Mouse (Mus musculus) ES-E14 (cell line): ENCODE results near the gene Pwwp2b. TPM values are rescaled to one million over a fixed set of nuclear protein-coding genes. Genes with fewer than 3 reads are reported as not detected.

Experiments used
- DNase-seq: peaks from one replicate; pipeline ENCODE4 v3.0.0-alpha.2; 2013; ENCODE audit warnings: low read depth, low spot score
- H3K27ac ChIP-seq: 2 replicates; pipeline ENCODE4 v1.5.1; 2012; ENCODE audit warnings: low read depth, mild to moderate bottlenecking, low read length, moderate library complexity, mixed read lengths; ENCODE audit not compliant: poor library complexity, insufficient read depth, severe bottlenecking
- H3K36me3 ChIP-seq: 2 replicates; pipeline ENCODE4 v1.6.1; 2012; ENCODE audit warnings: mild to moderate bottlenecking, low read length, moderate library complexity, mixed read lengths; ENCODE audit not compliant: control insufficient read depth, poor library complexity, insufficient read depth, severe bottlenecking
- H3K4me1 ChIP-seq, 2 experiments: fragments of 150-350 bp in 1 of 2; sonication (generic) in 1 of 2; 2 replicates each; pipeline ENCODE4 v1.6.1; 2012; ENCODE audit warnings: low read length in 2 of 2, mild to moderate bottlenecking in 1 of 2, mixed read lengths in 1 of 2; ENCODE audit not compliant: control insufficient read depth in 2 of 2, insufficient read depth in 2 of 2, poor library complexity in 1 of 2
- H3K4me3 ChIP-seq, 2 experiments: fragments of 150-350 bp in 1 of 2; sonication (generic) in 1 of 2; 2 replicates each; pipeline ENCODE4 v1.5.1; 2012; ENCODE audit warnings: low read length in 2 of 2, low read depth in 1 of 2, mild to moderate bottlenecking in 1 of 2, mixed read lengths in 1 of 2; ENCODE audit not compliant: insufficient read depth in 1 of 2, poor library complexity in 1 of 2, severe bottlenecking in 1 of 2
- H3K9ac ChIP-seq: 2 replicates; pipeline ENCODE4 v1.6.1; 2012; ENCODE audit warnings: low read depth, mild to moderate bottlenecking, low read length, mixed read lengths; ENCODE audit not compliant: poor library complexity, insufficient read depth, severe bottlenecking
- H3K9me3 ChIP-seq: fragments of 150-350 bp; sonication (generic); 2 replicates; pipeline ENCODE4 v1.6.1; 2012; ENCODE audit warnings: low read depth, mild to moderate bottlenecking, low read length; ENCODE audit not compliant: control insufficient read depth, insufficient read depth
- CHD2 ChIP-seq: IDR thresholded peaks from 2 replicates; pipeline ENCODE4 v1.6.1; 2014; ENCODE audit warnings: mild to moderate bottlenecking, low read depth, low read length, inconsistent platforms
- HCFC1 ChIP-seq: IDR thresholded peaks from 2 replicates; pipeline ENCODE4 v1.6.1; 2012; ENCODE audit warnings: low read length, inconsistent platforms, borderline replicate concordance; ENCODE audit not compliant: insufficient read depth
- MAFK ChIP-seq: IDR thresholded peaks from 2 replicates; pipeline ENCODE4 v1.6.1; 2014; ENCODE audit warnings: mild to moderate bottlenecking, low read depth, low read length, inconsistent platforms; ENCODE audit not compliant: insufficient read depth
- ZC3H11A ChIP-seq: IDR thresholded peaks from 2 replicates; pipeline ENCODE4 v1.6.1; 2012; ENCODE audit warnings: low read depth, mild to moderate bottlenecking, inconsistent platforms, low read length, borderline replicate concordance
- ZNF384 ChIP-seq: IDR thresholded peaks from 2 replicates; pipeline ENCODE4 v1.6.1; 2012; ENCODE audit warnings: low read depth, low read length, inconsistent platforms
- in situ Hi-C, 2 experiments: fragments of 600-800 bp; cut with MboI; formaldehyde crosslinking; loops; one replicate each; pipeline ENCODE4 v1.15.1; 2025; ENCODE audit warnings: low sequenced_read_pairs in 2 of 2, inconsistent platforms in 1 of 2; ENCODE audit not compliant: unreplicated experiment in 2 of 2
- total RNA-seq: library from RNA; depleted of rRNA; stranded (reverse); fragments of 300-350 nt; gene quantifications from 2 replicates; pipeline ENCODE4 v1.2.3, GENCODE M21; 2012

The Pwwp2b gene
- total RNA-seq, 1 experiment = 7.1 TPM

DNA sequence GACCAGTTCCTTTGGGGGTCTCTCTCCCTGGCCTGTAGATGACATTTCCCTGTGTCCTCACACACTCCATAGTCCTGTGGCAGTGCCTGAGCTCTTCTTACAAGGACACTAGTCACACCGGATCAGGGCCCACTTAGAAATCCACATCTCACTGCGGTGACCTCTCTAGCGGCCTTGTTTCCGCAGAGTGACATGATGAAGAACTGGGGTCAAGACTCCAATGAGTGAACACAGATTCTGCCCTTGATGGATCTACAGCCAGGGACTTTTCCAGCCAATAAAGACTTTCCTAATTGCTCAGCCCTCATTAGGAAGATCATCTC, 39.5 kb upstream of the Pwwp2b start:
- in situ Hi-C loops = loop anchor here in 1 of 2 experiments (10.0 kb wide), 1 partner anchor 86 kb away; no protein-coding TSS in a partner anchor
- H3K36me3 ChIP-seq = no peaks in the 10 kb centered on the region
- peaks cover 0 to 5% of the 10 kb centered on the region in 2 experiments; a peak in 1 of 4 replicates for H3K4me1 ChIP-seq
- H3K4me3 ChIP-seq = no peak overlapping the region
- no peaks in the 10 kb centered on the region for H3K9me3 ChIP-seq
- TF ChIP-seq CHD2 (no peak), ZNF384 (no peak), MAFK (no peak), ZC3H11A (no peak), HCFC1 (no peak)
- H3K9ac ChIP-seq = no peak overlapping the region; the same call in 1 of the 2 replicates
- H3K27ac ChIP-seq = no peak overlapping the region
- DNase-seq = no peak

- H3K9me3 ChIP-seq = no peaks in the 10 kb centered on the region
- H3K9ac ChIP-seq = no peak overlapping the region
- H3K4me3 ChIP-seq = no peak overlapping the region
- H3K4me1 ChIP-seq = peaks cover 0 to 5% of the 10 kb centered on the region in 2 experiments; a peak in 1 of 4 replicates
- TF ChIP-seq ZNF384 (no peak), HCFC1 (no peak), MAFK (no peak), CHD2 (no peak), ZC3H11A (no peak)
- H3K36me3 ChIP-seq = no peaks in the 10 kb centered on the region
- in situ Hi-C loops = no loop called here
- DNase-seq = no peak
- no peak overlapping the region for H3K27ac ChIP-seq
Measured at GRCm38 (mm10) chr7:139211761-139212160, 36.5 kb upstream of the Pwwp2b start.

DNA sequence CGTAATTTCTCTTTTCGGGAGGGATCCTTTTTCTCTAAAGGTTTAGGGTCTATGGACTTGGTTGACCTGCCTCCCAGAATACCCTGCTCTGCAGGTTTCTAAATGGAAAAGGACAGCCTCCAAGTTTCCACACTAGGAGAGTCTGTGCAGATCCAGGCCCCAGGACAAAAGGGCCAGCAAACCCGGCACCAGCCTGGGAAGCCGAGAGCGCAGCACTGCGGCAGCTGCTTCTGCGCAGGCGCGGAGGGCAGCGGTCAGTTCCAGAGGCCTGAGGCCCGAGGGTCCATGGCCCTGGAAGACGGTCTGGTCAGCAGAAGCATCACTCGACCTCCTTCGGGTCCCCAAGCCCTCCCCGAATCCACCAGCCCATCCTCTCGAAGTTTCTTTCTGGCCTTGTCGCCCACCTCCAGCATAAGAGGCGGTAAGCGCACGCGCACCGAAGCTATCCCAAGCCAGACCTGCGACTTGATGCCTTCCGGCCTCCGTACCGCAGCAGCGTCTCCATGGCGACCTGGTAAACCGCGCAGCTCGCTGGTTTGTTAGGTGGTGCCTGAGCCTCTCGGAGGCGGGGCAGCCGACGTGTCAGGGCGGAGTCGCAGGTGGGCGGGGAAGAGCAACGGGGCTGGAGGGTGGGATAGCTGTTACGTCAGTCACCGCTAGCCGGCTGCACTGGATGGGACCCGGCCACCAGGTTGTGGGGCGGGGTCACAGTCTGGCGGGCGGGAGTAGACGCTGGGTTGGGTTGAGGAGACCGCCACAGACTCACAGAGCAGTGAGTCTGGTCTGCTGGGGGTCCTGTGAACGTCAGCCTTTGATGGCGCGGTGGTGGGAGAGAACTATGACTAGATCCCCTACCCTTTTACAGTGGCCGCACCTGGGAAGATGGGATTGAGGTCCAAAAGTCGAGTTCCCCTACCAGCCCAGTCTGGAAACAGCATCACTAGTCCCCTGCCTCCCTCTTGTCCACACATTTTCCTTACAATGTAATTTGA, 35.2 kb upstream of the Pwwp2b start, which contains the start of the genes Lrrc27 and Stk32c:
Gene Lrrc27 (plus strand): TSS at position 235 of the 992 bp plus-strand sequence.
Gene Stk32c (minus strand): TSS at position 554 of the 992 bp plus-strand sequence.
- peak within 1 kb of the TSS; percentile 93 for H3K9ac ChIP-seq
- no peaks in the 10 kb centered on the region for H3K9me3 ChIP-seq
- peak within 1 kb of the TSS; percentile 76 to 83 for H3K4me3 ChIP-seq
- DNase-seq = peak; percentile 98
- peaks cover 0 to 5% of the 10 kb centered on the region in 2 experiments; a peak in 1 of 4 replicates for H3K4me1 ChIP-seq
- peak within 1 kb of the TSS; percentile 56; the same call in 1 of the 2 replicates for H3K27ac ChIP-seq
- in situ Hi-C loops = no loop called here
- TF ChIP-seq MAFK (no peak), HCFC1 (peak; percentile 64; the same call in 1 of the 2 replicates), CHD2 (no peak), ZC3H11A (no peak), ZNF384 (no peak)
- no peaks in the 10 kb centered on the region for H3K36me3 ChIP-seq

GRCm38 (mm10) chr7:139213751-139214150, 34.5 kb upstream of the Pwwp2b start:
- Histone ChIP-seq H3K36me3 (no peaks in the 10 kb centered on the region), H3K27ac (no peak overlapping the region), H3K4me1 (peaks cover 0 to under 1% of the 10 kb centered on the region in 2 experiments; a peak in 1 of 4 replicates), H3K9me3 (no peaks in the 10 kb centered on the region), H3K9ac (no peak overlapping the region), H3K4me3 (no peak overlapping the region)
- no peak for TF ChIP-seq MAFK
- no peak for TF ChIP-seq CHD2
- no peak for TF ChIP-seq ZNF384
- TF ChIP-seq ZC3H11A = no peak
- no peak for TF ChIP-seq HCFC1
- no peak for DNase-seq
- in situ Hi-C loops = no loop called here
